Mouse (Mus musculus) hindbrain, postnatal 0 days (tissue): ENCODE results near the gene Wipf3. TPM values are rescaled to one million over a fixed set of nuclear protein-coding genes. Genes with fewer than 3 reads are reported as not detected.

Source experiments
- ATAC-seq: fragments of 200-750 bp; cut with Nextera tagmentation; 2 replicates; pipeline ENCODE4 v1.8.0; 2017; ENCODE audit warnings: mild to moderate bottlenecking, moderate TSS enrichment, moderate library complexity
- DNase-seq: peaks from one replicate; pipeline ENCODE4 v3.0.0-alpha.2; 2015; ENCODE audit warnings: low spot score
- H3K27ac ChIP-seq: fragments of 300-500 bp; sonication (generic); 2 replicates; pipeline ENCODE4 v1.5.1; 2014; ENCODE audit warnings: mild to moderate bottlenecking
- H3K27me3 ChIP-seq: fragments of 300-500 bp; sonication (generic); 2 replicates; pipeline ENCODE4 v1.6.1; 2014; ENCODE audit warnings: low read length, mixed read lengths; ENCODE audit not compliant: insufficient read depth
- H3K36me3 ChIP-seq: fragments of 300-500 bp; sonication (generic); 2 replicates; pipeline ENCODE4 v1.6.1; 2014; ENCODE audit warnings: low read length, mixed read lengths; ENCODE audit not compliant: insufficient read depth
- H3K4me1 ChIP-seq: fragments of 300-500 bp; sonication (generic); 2 replicates; pipeline ENCODE4 v1.6.1; 2014; ENCODE audit warnings: antibody characterized with exemption, low read length, mixed read lengths; ENCODE audit not compliant: insufficient read depth
- H3K4me2 ChIP-seq: fragments of 300-500 bp; sonication (generic); 2 replicates; pipeline ENCODE4 v1.6.1; 2014; ENCODE audit warnings: low read depth, mild to moderate bottlenecking, low read length, moderate library complexity, mixed read lengths
- H3K4me3 ChIP-seq: fragments of 300-500 bp; sonication (generic); 2 replicates; pipeline ENCODE4 v1.5.1; 2014; ENCODE audit warnings: low read length
- H3K9ac ChIP-seq: fragments of 300-500 bp; sonication (generic); replicated peaks from 2 replicates; pipeline ENCODE4 v1.6.1; 2014; ENCODE audit warnings: mild to moderate bottlenecking, low read length, moderate library complexity, mixed read lengths
- H3K9me3 ChIP-seq: fragments of 300-500 bp; sonication (generic); 2 replicates; pipeline ENCODE4 v1.6.1; 2016; ENCODE audit warnings: low read length, mixed read lengths
- CTCF ChIP-seq: IDR thresholded peaks from 2 replicates; pipeline ENCODE4 v1.5.1; 2016; ENCODE audit warnings: antibody characterized with exemption, control low read depth, low read depth
- WGBS: fragments of 180-500 bp; shearing (Covaris S2); extraction: QIAGEN DNeasy Blood & Tissue Kit; methylation state at CpG from one replicate; pipeline ENCODE4 v1.1.7; 2014; 5-methylcytosine and 5-hydroxymethylcytosine counted together
- polyA plus RNA-seq: library from polyadenylated mRNA; unstranded; fragments of >200 nt; fragmentation: Nextera tagmentation; extraction: Ambion mirVana; gene quantifications from 2 replicates; pipeline ENCODE4 v1.2.1, GENCODE M21; 2015
- total RNA-seq: library from RNA; depleted of rRNA; stranded (reverse); fragments of >200 nt; gene quantifications from 2 replicates; pipeline ENCODE4 v1.2.3, GENCODE M21; 2014; rRNA removed

Gene Wipf3
- total RNA-seq (1.4 and 4.2 TPM in 2 replicates), polyA plus RNA-seq (1.0 TPM in 2 replicates)

- no peaks in the 10 kb centered on the region for H3K27me3 ChIP-seq
- no peak within 1 kb of the TSS for H3K27ac ChIP-seq
- no peaks in the 10 kb centered on the region for H3K36me3 ChIP-seq
- TF ChIP-seq CTCF = no peak
- no peaks in the 10 kb centered on the region for H3K9me3 ChIP-seq
- H3K4me1 ChIP-seq = 0 out of 2 replicates have a peak, but pooled peaks cover 5% of the 10 kb centered on the region
- peak within 1 kb of the TSS; percentile 60 for H3K9ac ChIP-seq
- ATAC-seq (peak; percentile 68), DNase-seq (peak; percentile 64)
- under 1% methylated on average over 65 of the region's 71 CpGs for WGBS
- peak within 1 kb of the TSS; percentile 64 for H3K4me3 ChIP-seq
- H3K4me2 ChIP-seq = peak within 1 kb of the TSS; percentile 91
These were observed at the start of gene Wipf3 for GRCm38 (mm10) chr6:54429447-54430194. Gene Wipf3, plus strand, starts transcription at chr6:54429603.

GRCm38 (mm10) chr6:54382636-54383035, 46.8 kb upstream of the Wipf3 start:
- Histone ChIP-seq H3K4me3 (no peak overlapping the region), H3K27ac (no peak overlapping the region), H3K9me3 (no peaks in the 10 kb centered on the region), H3K27me3 (no peaks in the 10 kb centered on the region), H3K4me2 (no peak overlapping the region), H3K9ac (no peak overlapping the region), H3K4me1 (no peaks in the 10 kb centered on the region), H3K36me3 (no peaks in the 10 kb centered on the region)
- no peak for TF ChIP-seq CTCF
- ATAC-seq (no peak), DNase-seq (no peak)
- 74% methylated on average over 8 of the region's 8 CpGs for WGBS

- WGBS = 43% methylated on average over 12 of the region's 12 CpGs
These were observed 45.4 kb upstream of the Wipf3 start for GRCm38 (mm10) chr6:54383893-54384524.

GRCm38 (mm10) chr6:54384777-54385176, 44.6 kb upstream of the Wipf3 start:
- no peaks in the 10 kb centered on the region for H3K36me3 ChIP-seq
- 91% methylated on average over 1 of the region's 1 CpGs for WGBS
- H3K9me3 ChIP-seq = no peaks in the 10 kb centered on the region
- no peaks in the 10 kb centered on the region for H3K4me1 ChIP-seq
- H3K4me3 ChIP-seq = no peak overlapping the region
- H3K9ac ChIP-seq = no peak overlapping the region
- H3K4me2 ChIP-seq = no peak overlapping the region
- DNase-seq (no peak), ATAC-seq (no peak)
- no peak for TF ChIP-seq CTCF
- H3K27ac ChIP-seq = no peak overlapping the region
- no peaks in the 10 kb centered on the region for H3K27me3 ChIP-seq

More at GRCm38 (mm10) chr6:54383893-54384524, 45.4 kb upstream of the Wipf3 start:
- H3K4me2 ChIP-seq = no peak overlapping the region
- no peak overlapping the region for H3K27ac ChIP-seq
- no peak overlapping the region for H3K9ac ChIP-seq
- no peak overlapping the region for H3K4me3 ChIP-seq
- no peaks in the 10 kb centered on the region for H3K36me3 ChIP-seq
- no peaks in the 10 kb centered on the region for H3K9me3 ChIP-seq
- ATAC-seq (no peak), DNase-seq (no peak)
- no peaks in the 10 kb centered on the region for H3K4me1 ChIP-seq
- no peak for TF ChIP-seq CTCF
- H3K27me3 ChIP-seq = no peaks in the 10 kb centered on the region

GRCm38 (mm10) chr6:54386429-54386828, 43.0 kb upstream of the Wipf3 start:
- no peaks in the 10 kb centered on the region for H3K27me3 ChIP-seq
- H3K4me2 ChIP-seq = no peak overlapping the region
- no peak overlapping the region for H3K9ac ChIP-seq
- 74% methylated on average over 4 of the region's 4 CpGs for WGBS
- DNase-seq (no peak), ATAC-seq (no peak)
- H3K27ac ChIP-seq = 0 out of 2 replicates have a peak overlapping the region, but pooled peaks have one; percentile 33
- no peaks in the 10 kb centered on the region for H3K36me3 ChIP-seq
- no peaks in the 10 kb centered on the region for H3K9me3 ChIP-seq
- no peaks in the 10 kb centered on the region for H3K4me1 ChIP-seq
- no peak for TF ChIP-seq CTCF
- no peak overlapping the region for H3K4me3 ChIP-seq

GRCm38 (mm10) chr6:54387044-54387443, 42.4 kb upstream of the Wipf3 start:
- ATAC-seq (no peak), DNase-seq (no peak)
- TF ChIP-seq CTCF = no peak
- Histone ChIP-seq H3K36me3 (no peaks in the 10 kb centered on the region), H3K27ac (no peak overlapping the region), H3K4me2 (no peak overlapping the region), H3K9me3 (no peaks in the 10 kb centered on the region), H3K4me1 (no peaks in the 10 kb centered on the region), H3K9ac (no peak overlapping the region), H3K27me3 (no peaks in the 10 kb centered on the region), H3K4me3 (no peak overlapping the region)
- WGBS = 91% methylated on average over 3 of the region's 3 CpGs

- WGBS = 67% methylated on average over 5 of the region's 5 CpGs
- H3K27ac ChIP-seq = no peak overlapping the region
- TF ChIP-seq CTCF = no peak
- DNase-seq (no peak), ATAC-seq (no peak)
- no peak overlapping the region for H3K4me2 ChIP-seq
- no peaks in the 10 kb centered on the region for H3K4me1 ChIP-seq
- no peaks in the 10 kb centered on the region for H3K9me3 ChIP-seq
- H3K27me3 ChIP-seq = no peaks in the 10 kb centered on the region
- H3K36me3 ChIP-seq = no peaks in the 10 kb centered on the region
- no peak overlapping the region for H3K9ac ChIP-seq
- H3K4me3 ChIP-seq = no peak overlapping the region
These were observed 41.7 kb upstream of the Wipf3 start for GRCm38 (mm10) chr6:54387751-54388150.
